ENCODE assay signal across 29 mouse cellular contexts in the genomic region with DNA sequence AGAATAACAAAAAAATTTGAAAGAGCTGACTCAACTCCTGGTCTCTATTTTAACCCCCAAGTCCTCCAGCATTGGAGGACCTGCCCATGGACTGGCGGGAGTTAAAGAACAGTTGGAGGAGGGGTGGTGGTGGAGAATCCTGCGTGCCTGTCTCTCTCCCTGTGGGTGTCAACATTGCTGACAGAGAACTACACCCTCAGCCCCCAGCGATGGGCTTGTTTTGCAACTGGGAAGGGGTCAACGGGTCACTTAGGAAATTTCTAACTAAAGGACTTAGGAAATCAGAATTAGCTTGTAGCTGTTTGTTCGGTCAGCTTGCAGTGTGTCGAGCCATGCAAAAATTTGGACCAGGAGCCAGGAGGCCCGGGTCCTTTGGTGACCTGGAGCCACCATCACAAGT. TPM values are rescaled to one million over a fixed set of nuclear protein-coding genes. Genes with fewer than 3 reads are reported as not detected.
DNase-seq lines count a peak whose midpoint lies in the region; ATAC-seq and TF ChIP-seq lines count a peak whose summit lies in the region.
"Had no signal": no experiment of that assay in that cellular context is flagged by ENCODE, and none has a peak within 500 bp of the region (broad histone marks: within the 10 kb centered on the region; RNA-seq: fewer than 3 reads in every experiment).

No protein-coding gene starts in this region.

- no peak for TF ChIP-seq EP300 in liver, postnatal 0 days (IDR thresholded peaks at IDR 0.05; ENCODE audit: low read depth)

- peak overlapping the region; percentile 47 for H3K4me2 ChIP-seq in liver, postnatal 0 days (ENCODE audit: low read depth, low read length)
- H3K4me2 ChIP-seq: embryonic facial prominence, embryonic 13.5 days; heart, embryonic 11.5 days; hindbrain, embryonic 13.5 days; limb, embryonic 13.5 days; midbrain, embryonic 15.5 days had no signal

- peak; percentile 79 for ATAC-seq in liver, postnatal 0 days
- ATAC-seq: forebrain, postnatal 0 days; midbrain, embryonic 15.5 days had no signal

- peaks cover 3% of the 10 kb centered on the region; the same call in 1 of the 2 replicates for H3K27me3 ChIP-seq in liver, postnatal 0 days (ENCODE audit: insufficient read depth, low read length)
- H3K27me3 ChIP-seq: embryonic facial prominence, embryonic 13.5 days; hindbrain, embryonic 13.5 days; limb, embryonic 13.5 days; midbrain, embryonic 15.5 days had no signal

- no peak overlapping the region for H3K4me3 ChIP-seq in liver, postnatal 0 days (ENCODE audit: low read depth, low read length)
- H3K4me3 ChIP-seq: embryonic facial prominence, embryonic 13.5 days; gastrocnemius, adult 2 months; hindbrain, embryonic 13.5 days; limb, embryonic 13.5 days; midbrain, embryonic 15.5 days; myocyte had no signal

- TF ChIP-seq CTCF in liver, postnatal 0 days (IDR thresholded peaks at IDR 0.05; ENCODE audit: low read depth), result no peak

- H3K9me3 ChIP-seq in liver, postnatal 0 days (ENCODE audit: low read length), result no peaks in the 10 kb centered on the region
- H3K9me3 ChIP-seq: embryonic facial prominence, embryonic 13.5 days; hindbrain, embryonic 13.5 days; limb, embryonic 13.5 days; midbrain, embryonic 15.5 days had no signal

- peaks cover 7% of the 10 kb centered on the region; the same call in 1 of the 2 replicates for H3K4me1 ChIP-seq in liver, postnatal 0 days (ENCODE audit: insufficient read depth)
- H3K4me1 ChIP-seq: embryonic facial prominence, embryonic 13.5 days; hindbrain, embryonic 13.5 days; limb, embryonic 13.5 days; midbrain, embryonic 15.5 days had no signal

- no peak overlapping the region for H3K27ac ChIP-seq in liver, postnatal 0 days (ENCODE audit: low read depth)
- H3K27ac ChIP-seq: embryonic facial prominence, embryonic 13.5 days; gastrocnemius, adult 2 months; hindbrain, embryonic 13.5 days; limb, embryonic 13.5 days; midbrain, embryonic 15.5 days had no signal

- WGBS in liver, postnatal 0 days (ENCODE audit: insufficient replicate concordance), result 44% methylated on average over 7 of the region's 7 CpGs

- DNase-seq in adrenal gland, postnatal 10 days, result peak; percentile 58
- DNase-seq in adrenal gland, adult 18-20 months (ENCODE audit: low spot score in 2 of 2), result no peak
- DNase-seq in liver, result peak; percentile 38
- peak; percentile 41 for DNase-seq in liver, postnatal 0 days
- peak; percentile 53 for DNase-seq in lung, postnatal 25 days (ENCODE audit: low spot score)
- DNase-seq in embryo, embryonic 11 days, result no peak
- no peak for DNase-seq in embryo, embryonic 9.5 days (ENCODE audit: extremely low spot score)
- no peak for DNase-seq in left cerebral cortex, adult 8-10 months (ENCODE audit: low spot score in 2 of 2)
- DNase-seq: adrenal gland, postnatal 25 days; cerebellum, adult 18-20 months; forebrain, postnatal 0 days; gastrocnemius, adult 2 months; heart, postnatal 10 days; kidney, adult 9 months; spleen, adult 18-20 months; thymus, postnatal 25 days had no signal

- no peaks in the 10 kb centered on the region for H3K36me3 ChIP-seq in liver, postnatal 0 days (replicated peaks; ENCODE audit: insufficient read depth, low read length)
- H3K36me3 ChIP-seq: embryonic facial prominence, embryonic 13.5 days; hindbrain, embryonic 13.5 days; limb, embryonic 13.5 days; midbrain, embryonic 15.5 days had no signal

- no peak overlapping the region for H3K9ac ChIP-seq in liver, postnatal 0 days (replicated peaks)
- H3K9ac ChIP-seq: embryonic facial prominence, embryonic 13.5 days; forebrain, postnatal 0 days; hindbrain, embryonic 13.5 days; limb, embryonic 13.5 days; midbrain, embryonic 15.5 days had no signal

RNA-seq across cellular contexts. Expression of a gene that starts 1.8 kb away (rescaled TPM):
- total RNA-seq in adrenal gland, postnatal 10 days (2021), result 100 to 1,000 TPM; 213 to 290 TPM
- 100 to 1,000 TPM in 1 of 2 experiments, 10 to 100 TPM in 1; 81.9 to 164 TPM for total RNA-seq in adrenal gland, adult 18-20 months (2021)
- polyA plus RNA-seq in liver, postnatal 0 days (2015; fragmentation: Nextera tagmentation; extraction: Ambion mirVana), result 5.7 and 6.7 TPM in 2 replicates
- total RNA-seq in left cerebral cortex, adult 8-10 months (2022), result under 1 TPM in 3 of 4 experiments, not detected in 1; 0.19 to 0.39 (median 0.27) TPM
- total RNA-seq: megakaryocyte-erythroid progenitor cell, adult 5-6 weeks had no signal
- polyA plus RNA-seq: myocyte had no signal

RNA-seq across cellular contexts. Expression of a gene that starts 21.0 kb away (rescaled TPM):
- 10 to 100 TPM; 24.5 to 26.9 TPM for total RNA-seq in adrenal gland, postnatal 10 days (2021)
- total RNA-seq in adrenal gland, adult 18-20 months (2021), result 10 to 100 TPM; 17.8 to 18.4 TPM
- polyA plus RNA-seq in liver, postnatal 0 days (2015; fragmentation: Nextera tagmentation; extraction: Ambion mirVana), result 1.0 and 1.7 TPM in 2 replicates
- total RNA-seq in left cerebral cortex, adult 8-10 months (2022), result 10 to 100 TPM; 60.6 to 68.7 (median 64.5) TPM

RNA-seq across cellular contexts. Expression of a gene that starts 31.6 kb away (rescaled TPM):
- not detected for total RNA-seq in adrenal gland, postnatal 10 days (2021)
- total RNA-seq in adrenal gland, adult 18-20 months (2021), result not detected
- not detected in 2 replicates for polyA plus RNA-seq in liver, postnatal 0 days (2015; fragmentation: Nextera tagmentation; extraction: Ambion mirVana)
- not detected for total RNA-seq in left cerebral cortex, adult 8-10 months (2022)
- total RNA-seq: adrenal gland, postnatal 25 days; common myeloid progenitor, adult 5-6 weeks; forebrain, postnatal 0 days; gastrocnemius, adult 2 months; granulocyte monocyte progenitor cell, adult 5-6 weeks; heart, postnatal 10 days; layer of hippocampus, postnatal 10 days; left cerebral cortex, postnatal 14 days; megakaryocyte-erythroid progenitor cell, adult 5-6 weeks had no signal
- polyA plus RNA-seq: embryonic facial prominence, embryonic 13.5 days; forebrain, postnatal 0 days; heart, embryonic 11.5 days; hindbrain, embryonic 13.5 days; intestine, embryonic 14.5 days; limb, embryonic 13.5 days; midbrain, embryonic 15.5 days; myocyte; neural tube, embryonic 14.5 days had no signal

Comparison
In these comparisons a context has a peak if more than half of its experiments do, and no peak if none do; other contexts are left out.
1. DNase-seq: peak in adrenal gland, postnatal 10 days (single experiment), liver (single experiment), liver, postnatal 0 days (single experiment) and lung, postnatal 25 days (single experiment); none in adrenal gland, adult 18-20 months (0 of 2), embryo, embryonic 11 days (single experiment), embryo, embryonic 9.5 days (single experiment) and left cerebral cortex, adult 8-10 months (0 of 2).
2. RNA of a gene that starts 1.8 kb away (total RNA-seq): 213 to 290 TPM in adrenal gland, postnatal 10 days and 81.9 to 164 TPM in adrenal gland, adult 18-20 months; 0.19 to 0.39 TPM in left cerebral cortex, adult 8-10 months; every median in the first group is over 10 times any median in the second.